Mouse (Mus musculus): ENCODE results near the gene March6. TPM values are rescaled to one million over a fixed set of nuclear protein-coding genes. Genes with fewer than 3 reads are reported as not detected.

March6 gene
- polyA plus RNA-seq, 1 experiment from 2014 or later = 41.3 TPM

DNA sequence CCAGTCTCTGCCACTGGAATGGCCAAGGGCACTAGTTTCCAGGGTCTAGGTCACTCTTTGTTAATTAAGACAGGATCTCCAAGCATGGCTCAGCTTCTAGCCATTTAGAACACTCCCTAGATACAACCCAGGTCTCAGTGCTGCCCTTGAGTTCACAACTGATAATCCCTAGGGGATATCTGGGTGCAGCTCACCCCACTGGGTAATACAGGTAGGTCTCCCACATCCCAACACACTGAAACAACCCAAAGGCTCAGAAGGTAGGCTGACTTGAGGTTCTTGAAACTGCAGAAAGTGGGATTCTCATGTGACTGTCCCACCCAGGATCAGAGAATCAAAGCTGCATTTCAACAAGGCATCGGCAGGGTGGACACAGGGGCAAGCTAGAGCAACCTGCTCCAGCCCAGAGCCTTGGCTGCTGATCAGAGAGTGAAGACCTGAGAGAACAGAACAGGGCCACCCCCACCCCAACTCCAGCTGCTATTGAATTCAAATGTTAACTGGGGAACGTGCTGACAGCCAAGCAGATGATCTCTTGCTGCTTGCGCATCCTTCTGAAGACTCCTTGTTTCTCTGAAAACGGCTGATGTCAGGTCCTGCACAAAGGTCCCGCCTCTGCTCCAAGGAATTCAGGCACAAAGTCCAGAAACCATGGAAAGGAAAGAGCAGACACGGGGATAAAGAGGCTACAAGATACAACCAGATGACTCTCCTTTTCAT lies 116.5 kb downstream of the March6 start:
- no peak for ATAC-seq (ENCODE audit: insufficient number of reproducible peaks, low FRiP score)
- Histone ChIP-seq H3K9ac (no peak overlapping the region), H3K4me2 (no peak overlapping the region), H3K4me1 (replicated peaks) (peaks cover 25% of the 10 kb centered on the region), H3K4me3 (no peak overlapping the region), H3K9me3 (replicated peaks) (no peaks in the 10 kb centered on the region; the same call in 1 of the 2 replicates), H3K27ac (ENCODE audit: poor library complexity, severe bottlenecking) (no peak overlapping the region), H3K27me3 (replicated peaks) (no peaks in the 10 kb centered on the region), H3K36me3 (no peaks in the 10 kb centered on the region)
- WGBS = 45% methylated on average over 6 of the region's 6 CpGs

DNA sequence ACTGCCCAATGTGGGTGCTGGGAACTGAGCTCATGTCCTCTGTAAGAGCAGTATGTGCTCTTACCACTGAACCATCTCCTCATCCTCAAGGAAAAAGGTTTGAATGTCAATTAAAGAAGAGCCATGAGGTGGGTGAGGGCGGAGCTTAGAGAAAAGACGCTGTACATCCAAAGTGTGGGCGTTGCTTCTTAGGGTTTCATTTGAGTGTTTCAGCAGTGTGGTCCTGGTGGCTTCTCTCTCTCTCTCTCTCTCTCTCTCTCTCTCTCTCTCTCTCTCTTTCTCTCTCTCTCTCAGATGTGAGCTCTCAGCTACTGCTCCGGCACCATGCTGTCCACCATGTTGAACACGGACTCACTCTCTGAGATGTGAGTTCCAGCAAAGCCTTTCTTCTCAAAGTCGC lies 117.2 kb downstream of the March6 start:
- no peak overlapping the region for H3K4me3 ChIP-seq
- no peak overlapping the region for H3K9ac ChIP-seq
- no peak overlapping the region for H3K4me2 ChIP-seq
- H3K36me3 ChIP-seq = no peaks in the 10 kb centered on the region
- WGBS = 84% methylated on average over 6 of the region's 6 CpGs
- ATAC-seq (ENCODE audit: insufficient number of reproducible peaks, low FRiP score) = no peak
- H3K9me3 ChIP-seq (replicated peaks) = no peaks in the 10 kb centered on the region; the same call in 1 of the 2 replicates
- H3K27ac ChIP-seq (ENCODE audit: poor library complexity, severe bottlenecking) = no peak overlapping the region
- peaks cover 23% of the 10 kb centered on the region for H3K4me1 ChIP-seq (replicated peaks)
- H3K27me3 ChIP-seq (replicated peaks) = no peaks in the 10 kb centered on the region

DNA sequence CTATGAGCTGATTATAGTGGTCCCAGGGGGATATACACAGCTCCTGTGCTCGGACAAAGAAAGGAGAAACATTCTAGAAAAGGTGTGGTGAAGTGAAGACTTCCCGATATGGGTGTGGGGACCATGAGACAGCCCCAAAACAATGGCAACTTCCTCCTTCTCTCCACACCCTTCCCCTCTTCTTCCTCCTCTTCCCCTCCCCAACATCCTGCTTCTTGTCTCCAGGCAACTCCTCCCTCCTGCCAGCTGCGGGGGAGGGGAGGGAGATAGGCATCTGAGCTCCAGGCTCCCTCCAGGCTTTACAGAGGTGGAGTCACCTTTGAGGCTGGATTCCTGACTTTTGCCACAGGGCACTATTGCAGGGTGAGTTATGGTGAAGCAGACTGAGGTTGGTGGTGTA lies 117.9 kb downstream of the March6 start:
- H3K4me3 ChIP-seq = no peak overlapping the region
- H3K4me1 ChIP-seq (replicated peaks) = peaks cover 16% of the 10 kb centered on the region
- no peak overlapping the region for H3K4me2 ChIP-seq
- H3K27ac ChIP-seq (ENCODE audit: poor library complexity, severe bottlenecking) = no peak overlapping the region
- H3K27me3 ChIP-seq (replicated peaks) = no peaks in the 10 kb centered on the region
- no peaks in the 10 kb centered on the region; the same call in 1 of the 2 replicates for H3K9me3 ChIP-seq (replicated peaks)
- WGBS = 50% methylated on average over 3 of the region's 3 CpGs
- H3K9ac ChIP-seq = no peak overlapping the region
- 0 out of 2 replicates have a peak, but pooled peaks have one; percentile 31 for ATAC-seq (ENCODE audit: insufficient number of reproducible peaks, low FRiP score)
- H3K36me3 ChIP-seq = no peaks in the 10 kb centered on the region

DNA sequence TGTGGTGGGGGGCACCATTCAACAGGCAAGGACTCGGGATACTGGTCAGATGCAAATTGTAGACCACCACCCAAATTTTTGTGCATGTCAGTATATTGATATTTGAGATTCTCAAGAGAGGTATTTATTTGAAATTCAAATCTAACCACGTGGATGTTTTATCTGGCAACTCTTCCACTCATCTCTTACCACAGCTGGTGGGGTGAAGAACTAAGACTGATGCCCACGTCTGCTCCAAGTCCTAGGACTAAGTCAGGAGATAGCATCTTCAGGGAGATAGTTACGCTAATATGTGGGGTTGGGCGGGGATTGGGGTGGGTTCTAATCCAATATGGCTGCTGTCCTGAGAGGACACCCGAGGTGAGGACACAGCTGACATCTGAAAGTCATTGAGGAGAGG lies 118.4 kb downstream of the March6 start:
- no peak overlapping the region for H3K4me3 ChIP-seq
- no peak overlapping the region for H3K27ac ChIP-seq (ENCODE audit: poor library complexity, severe bottlenecking)
- no peaks in the 10 kb centered on the region for H3K27me3 ChIP-seq (replicated peaks)
- WGBS = 78% methylated on average over 6 of the region's 6 CpGs
- no peaks in the 10 kb centered on the region; the same call in 1 of the 2 replicates for H3K9me3 ChIP-seq (replicated peaks)
- H3K9ac ChIP-seq = no peak overlapping the region
- no peak for ATAC-seq (ENCODE audit: insufficient number of reproducible peaks, low FRiP score)
- peaks cover 11% of the 10 kb centered on the region for H3K4me1 ChIP-seq (replicated peaks)
- H3K4me2 ChIP-seq = no peak overlapping the region
- H3K36me3 ChIP-seq = no peaks in the 10 kb centered on the region

DNA sequence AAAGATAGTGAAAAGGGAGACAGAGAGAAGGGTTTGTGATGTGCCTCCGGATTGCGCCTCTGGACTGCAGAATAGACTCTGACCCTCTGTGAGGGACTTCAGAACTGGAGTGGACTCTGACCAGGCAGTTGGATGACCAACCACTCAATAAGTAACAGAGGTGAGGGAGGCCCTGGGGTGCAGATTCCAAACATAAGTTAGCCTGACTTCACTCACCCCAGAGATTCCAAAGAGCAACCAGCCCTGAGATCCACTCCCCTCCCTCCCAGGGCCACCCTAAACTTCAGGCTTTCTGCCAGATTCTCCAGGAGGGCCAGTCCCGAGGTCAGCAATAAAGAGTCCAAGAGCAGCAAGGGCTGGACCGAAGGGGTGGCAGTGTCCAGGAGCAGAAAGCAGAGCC lies 123.4 kb downstream of the March6 start:
- no peaks in the 10 kb centered on the region for H3K27me3 ChIP-seq (replicated peaks)
- peaks cover 5% of the 10 kb centered on the region; the same call in 1 of the 2 replicates for H3K4me1 ChIP-seq (replicated peaks)
- no peak overlapping the region for H3K27ac ChIP-seq (ENCODE audit: poor library complexity, severe bottlenecking)
- H3K9ac ChIP-seq = no peak overlapping the region
- H3K4me3 ChIP-seq = no peak overlapping the region
- no peak for ATAC-seq (ENCODE audit: insufficient number of reproducible peaks, low FRiP score)
- no peaks in the 10 kb centered on the region for H3K9me3 ChIP-seq (replicated peaks)
- H3K4me2 ChIP-seq = no peak overlapping the region
- no peaks in the 10 kb centered on the region for H3K36me3 ChIP-seq
- 69% methylated on average over 4 of the region's 4 CpGs for WGBS

DNA sequence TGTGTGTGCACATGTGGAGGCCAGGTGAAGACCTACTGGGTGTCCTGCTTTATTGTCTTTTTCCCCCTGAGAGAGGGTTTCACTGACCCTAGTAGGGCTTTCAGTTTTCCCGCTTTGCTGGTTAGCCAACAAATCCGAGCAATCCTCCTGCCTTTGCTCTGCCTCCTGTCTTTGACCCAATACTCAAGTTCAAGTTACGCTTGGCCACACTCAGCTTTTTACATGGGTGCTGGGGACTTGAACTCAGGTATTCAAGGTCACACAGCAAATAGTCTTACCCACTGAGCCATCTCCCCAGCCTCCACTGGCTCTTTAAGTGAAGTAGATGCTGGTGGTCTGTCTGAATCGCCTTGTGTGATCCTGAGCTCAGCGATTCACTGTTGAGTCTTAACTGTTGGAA lies 124.0 kb downstream of the March6 start:
- H3K9me3 ChIP-seq (replicated peaks) = no peaks in the 10 kb centered on the region
- ATAC-seq (ENCODE audit: insufficient number of reproducible peaks, low FRiP score) = no peak
- H3K4me3 ChIP-seq = no peak overlapping the region
- H3K4me2 ChIP-seq = no peak overlapping the region
- peaks cover 5% of the 10 kb centered on the region; the same call in 1 of the 2 replicates for H3K4me1 ChIP-seq (replicated peaks)
- H3K9ac ChIP-seq = no peak overlapping the region
- H3K27me3 ChIP-seq (replicated peaks) = no peaks in the 10 kb centered on the region
- no peak overlapping the region for H3K27ac ChIP-seq (ENCODE audit: poor library complexity, severe bottlenecking)
- 84% methylated on average over 5 of the region's 5 CpGs for WGBS
- H3K36me3 ChIP-seq = no peaks in the 10 kb centered on the region

Other genes starting within 250 kb of the March6 start
- 1.7 and 2.1 TPM in 2 replicates for gene Ankrd33b, start 163.3 kb downstream of the March6 start, polyA plus RNA-seq (2016; fragmentation: Nextera tagmentation; extraction: Ambion mirVana)
- 2.2 and 2.5 TPM in 2 replicates for gene Ropn1l, start 77.3 kb downstream of the March6 start, polyA plus RNA-seq (2016; fragmentation: Nextera tagmentation; extraction: Ambion mirVana)
- 6.6 and 8.0 TPM in 2 replicates for gene Cmbl, start 34.3 kb upstream of the March6 start, polyA plus RNA-seq (2016; fragmentation: Nextera tagmentation; extraction: Ambion mirVana)
- 397 and 401 TPM in 2 replicates for gene Cct5, start 70.8 kb upstream of the March6 start, polyA plus RNA-seq (2016; fragmentation: Nextera tagmentation; extraction: Ambion mirVana)
- 12.7 TPM in 2 replicates for gene Fam173b, start 70.8 kb upstream of the March6 start, polyA plus RNA-seq (2016; fragmentation: Nextera tagmentation; extraction: Ambion mirVana)